Mouse (Mus musculus) CH12.LX (cell line): ENCODE data around the gene Dgkg. TPM values are rescaled to one million over a fixed set of nuclear protein-coding genes. Genes with fewer than 3 reads are reported as not detected.

ENCODE experiments used
- DNase-seq: peaks from one replicate; pipeline ENCODE4 v3.0.0-alpha.2; 2013; ENCODE audit errors: extremely low read depth
- H3K27ac ChIP-seq: 2 replicates; pipeline ENCODE4 v1.5.1; 2012; ENCODE audit warnings: low read depth, mild to moderate bottlenecking, control low read depth, moderate library complexity; ENCODE audit not compliant: insufficient read depth
- H3K27me3 ChIP-seq: replicated peaks from 2 replicates; pipeline ENCODE3; 2012; ENCODE audit warnings: inconsistent platforms
- H3K36me3 ChIP-seq, 2 experiments: replicated peaks in 1 of 2; 2 replicates each; pipeline versions ENCODE3 to v1.6.1; 2012; ENCODE audit warnings: inconsistent platforms in 1 of 2, low read length in 1 of 2, mild to moderate bottlenecking in 1 of 2, mixed read lengths in 1 of 2, moderate library complexity in 1 of 2; ENCODE audit not compliant: control insufficient read depth in 1 of 2, insufficient read depth in 1 of 2
- H3K4me1 ChIP-seq, 2 experiments: 2 replicates each; pipeline ENCODE4 v1.6.1; 2012; ENCODE audit warnings: inconsistent platforms in 1 of 2, moderate library complexity in 1 of 2; ENCODE audit not compliant: insufficient read depth in 2 of 2, control insufficient read depth in 1 of 2
- H3K4me2 ChIP-seq: 2 replicates; pipeline ENCODE4 v1.6.1; 2012; ENCODE audit warnings: low read depth, mild to moderate bottlenecking, control low read depth; ENCODE audit not compliant: poor library complexity, insufficient read depth, severe bottlenecking
- H3K4me3 ChIP-seq, 3 experiments: fragments of 150-350 bp in 1 of 3; sonication (generic) in 1 of 3; replicated peaks in 1 of 3; 2 replicates each; pipeline versions ENCODE3 to v1.5.1; 2011 to 2012; ENCODE audit warnings: low read depth in 2 of 3, low read length in 2 of 3, mild to moderate bottlenecking in 2 of 3, moderate library complexity in 2 of 3, control low read depth in 1 of 3, improper control_type of control experiment in 1 of 3, inconsistent platforms in 1 of 3, mixed read lengths in 1 of 3; ENCODE audit not compliant: poor library complexity in 1 of 3
- H3K79me2 ChIP-seq: replicated peaks from 2 replicates; pipeline ENCODE4 v1.6.1; 2012; ENCODE audit warnings: mild to moderate bottlenecking, moderate library complexity; ENCODE audit not compliant: control insufficient read depth, poor library complexity, insufficient read depth, severe bottlenecking; ENCODE audit errors: extremely low read depth
- H3K9ac ChIP-seq: 2 replicates; pipeline ENCODE4 v1.6.1; 2012; ENCODE audit warnings: low read depth, mild to moderate bottlenecking, control low read depth, moderate library complexity; ENCODE audit not compliant: insufficient read depth
- H3K9me3 ChIP-seq: replicated peaks from 2 replicates; pipeline ENCODE3; 2012; ENCODE audit warnings: low read length, inconsistent platforms, mixed read lengths
- JUND ChIP-seq: conservative IDR thresholded peaks from 2 replicates; pipeline ENCODE4 v1.6.1; 2011; ENCODE audit warnings: low read depth, low read length, improper control_type of control experiment
- ZC3H11A ChIP-seq: IDR thresholded peaks from 2 replicates; pipeline ENCODE4 v1.6.1; 2012; ENCODE audit warnings: low read depth, mild to moderate bottlenecking, inconsistent platforms, low read length, improper control_type of control experiment
- dilution Hi-C: fragments of 300-500 bp; cut with MboI; formaldehyde crosslinking; loops from 2 replicates; pipeline ENCODE4 v1.14.3; 2020; ENCODE audit warnings: low sequenced_read_pairs; ENCODE audit not compliant: extremely low pct_unique_long_range_greater_than_20kb, extremely low pct_ligation_motif_present
- in situ Hi-C: fragments of 300-500 bp; cut with MboI; formaldehyde crosslinking; loops from 3 replicates; pipeline ENCODE4 v1.14.3; 2019; ENCODE audit warnings: low sequenced_read_pairs, low pct_ligation_motif_present, low pct_unique_long_range_greater_than_20kb, mixed read lengths
- polyA plus RNA-seq: library from polyadenylated mRNA; unstranded; fragments of >175 nt; gene quantifications from 2 replicates; pipeline ENCODE4 v1.2.1, GENCODE M21; 2012; ENCODE audit warnings: low read depth; ENCODE audit not compliant: insufficient read length
- total RNA-seq, 2 experiments: library from RNA; depleted of rRNA; stranded (reverse); fragments of 300-350 nt in 1 of 2; fragments of >200 nt in 1 of 2; gene quantifications; 2 replicates each; pipeline ENCODE4 v1.2.3; 2012 to 2014

Dgkg gene
- total and polyA plus RNA-seq, 3 experiments, result 2.0 to 9.2 (median 3.0) TPM

DNA sequence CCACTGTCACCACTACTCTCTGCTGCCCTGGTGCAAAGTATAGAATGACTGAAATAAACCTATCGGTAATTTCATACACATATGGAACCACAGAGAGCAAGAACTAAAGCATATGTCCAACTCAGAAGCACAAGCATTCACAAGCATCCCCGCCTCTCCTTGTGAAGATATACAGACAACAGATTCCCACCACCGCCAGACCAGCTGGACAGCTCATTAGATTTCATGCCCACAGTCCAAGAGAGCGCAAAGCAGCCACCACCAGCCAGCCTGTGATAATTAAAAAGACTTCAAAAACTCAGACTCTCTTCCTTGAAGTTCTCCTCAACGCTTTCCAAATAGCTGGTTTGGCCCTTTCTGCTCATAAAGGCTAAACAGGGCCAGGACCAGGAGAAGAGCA, 234.8 kb downstream of the Dgkg start:
- peaks cover 3 to 4% of the 10 kb centered on the region in 2 experiments; a peak in 1 of 4 replicates for H3K4me1 ChIP-seq
- no peak overlapping the region for H3K4me2 ChIP-seq
- no peaks in the 10 kb centered on the region for H3K9me3 ChIP-seq
- TF ChIP-seq ZC3H11A, result no peak
- TF ChIP-seq JUND, result no peak
- H3K36me3 ChIP-seq, result peaks cover 0 to 1% of the 10 kb centered on the region in 2 experiments
- H3K79me2 ChIP-seq, result no peaks in the 10 kb centered on the region
- in situ Hi-C loops (no loop called here), dilution Hi-C loops (no loop called here)
- H3K27ac ChIP-seq, result no peak overlapping the region
- H3K4me3 ChIP-seq, result no peak overlapping the region
- no peak for DNase-seq
- H3K9ac ChIP-seq, result no peak overlapping the region
- no peaks in the 10 kb centered on the region for H3K27me3 ChIP-seq

Other genes with a start within 250 kb of the Dgkg start
- gene Etv5, start 217.5 kb downstream of the Dgkg start, total RNA-seq (2012; rRNA removed), result 3.4 and 4.5 TPM in 2 replicates
- gene Etv5, start 217.5 kb downstream of the Dgkg start, total RNA-seq (2014; rRNA removed), result 2.2 and 2.6 TPM in 2 replicates
- 2.3 and 3.5 TPM in 2 replicates for gene Etv5, start 217.5 kb downstream of the Dgkg start, polyA plus RNA-seq
- not detected in 2 replicates for gene Crygs, start 154.4 kb upstream of the Dgkg start, total RNA-seq (2012; rRNA removed)
- not detected in 2 replicates for gene Crygs, start 154.4 kb upstream of the Dgkg start, total RNA-seq (2014; rRNA removed)
- not detected in 2 replicates for gene Crygs, start 154.4 kb upstream of the Dgkg start, polyA plus RNA-seq
- 15.1 and 20.4 TPM in 2 replicates for gene Tbccd1, start 200.4 kb upstream of the Dgkg start, total RNA-seq (2012; rRNA removed)
- 19.4 and 19.9 TPM in 2 replicates for gene Tbccd1, start 200.4 kb upstream of the Dgkg start, total RNA-seq (2014; rRNA removed)
- 16.6 and 18.6 TPM in 2 replicates for gene Tbccd1, start 200.4 kb upstream of the Dgkg start, polyA plus RNA-seq
- gene Dnajb11, start 200.6 kb upstream of the Dgkg start, total RNA-seq (2012; rRNA removed), result 122 and 209 TPM in 2 replicates
- gene Dnajb11, start 200.6 kb upstream of the Dgkg start, total RNA-seq (2014; rRNA removed), result 129 and 149 TPM in 2 replicates
- 206 and 241 TPM in 2 replicates for gene Dnajb11, start 200.6 kb upstream of the Dgkg start, polyA plus RNA-seq
- not detected in 2 replicates for gene Ahsg, start 234.1 kb upstream of the Dgkg start, total RNA-seq (2012; rRNA removed)
- not detected in 2 replicates for gene Ahsg, start 234.1 kb upstream of the Dgkg start, total RNA-seq (2014; rRNA removed)
- 0.25 and 0.43 TPM in 2 replicates for gene Ahsg, start 234.1 kb upstream of the Dgkg start, polyA plus RNA-seq